Mouse (Mus musculus) small intestine, adult 10 weeks (tissue): ENCODE data around the gene Gm45753. TPM values are rescaled to one million over a fixed set of nuclear protein-coding genes. Genes with fewer than 3 reads are reported as not detected.

Experiments used
- polyA plus RNA-seq: library from polyadenylated mRNA; stranded (reverse); fragments of 350-450 nt; fragmentation: Illumina TruSeq; extraction: RNeasy Lipid Tissue Mini Kit (QIAGEN cat#74804); gene quantifications from one replicate; pipeline ENCODE4 v1.2.3, GENCODE M21; 2014; ENCODE audit warnings: low replicate concordance

Gene Gm45753
- 0.37 TPM for polyA plus RNA-seq

GRCm38 (mm10) chr8:45308366-45308765 lies at the start of gene Gm45753:
Gene Gm45753 (minus strand): TSS chr8:45308466.

GRCm38 (mm10) chr8:45332685-45333409 lies 24.6 kb upstream of the Gm45753 start, which contains the start of gene Cyp4v3:
Gene Cyp4v3 (minus strand): TSS chr8:45333216.

GRCm38 (mm10) chr8:45294687-45295086 lies 13.6 kb downstream of the Gm45753 start, which contains the start of gene Klkb1:
Gene Klkb1 (minus strand): TSS chr8:45294859.

DNA sequence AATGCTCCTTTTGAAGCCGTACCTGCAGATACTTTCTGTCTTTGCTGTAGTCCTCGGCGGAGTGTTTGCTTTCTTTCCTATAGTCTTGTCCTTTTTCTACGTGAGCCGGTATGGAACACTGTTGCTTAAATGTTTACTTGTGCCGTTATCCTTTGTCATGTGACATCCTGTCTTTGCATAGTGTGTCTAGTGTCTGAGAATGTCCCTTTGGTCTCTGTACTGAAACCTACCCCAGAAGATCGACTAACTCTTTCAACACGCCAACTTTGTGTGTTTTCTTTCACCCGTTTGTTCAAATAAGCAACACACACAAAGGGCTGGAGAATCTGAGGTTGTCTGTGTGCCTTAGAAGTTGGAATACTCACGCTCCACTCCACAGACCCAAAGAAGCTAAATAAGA lies 46.3 kb downstream of the Gm45753 start, which contains the start of gene F11:
TSS of gene F11 (minus strand) at position 112 of the 400 bp plus-strand sequence.

Other genes with a start within 250 kb of the Gm45753 start
- gene Mtnr1a, start 239.3 kb downstream of the Gm45753 start, polyA plus RNA-seq = 0.26 TPM
- gene F11, start 46.4 kb downstream of the Gm45753 start, polyA plus RNA-seq = 0.19 TPM
- 2.8 TPM for gene Klkb1, start 13.6 kb downstream of the Gm45753 start, polyA plus RNA-seq
- gene Cyp4v3, start 24.8 kb upstream of the Gm45753 start, polyA plus RNA-seq = 1,063 TPM
- gene Fam149a, start 73.8 kb upstream of the Gm45753 start, polyA plus RNA-seq = 3.8 TPM
- gene Tlr3, start 102.6 kb upstream of the Gm45753 start, polyA plus RNA-seq = 108 TPM
- gene Sorbs2, start 199.3 kb upstream of the Gm45753 start, polyA plus RNA-seq = 23.9 TPM